Mouse (Mus musculus) cerebellum, adult 2 months (tissue): ENCODE results near the gene Vegfb. TPM values are rescaled to one million over a fixed set of nuclear protein-coding genes. Genes with fewer than 3 reads are reported as not detected.

Source experiments
- DNase-seq, 2 experiments: peaks; one replicate each; pipeline ENCODE4 v3.0.0; 2021
- H3K27ac ChIP-seq: fragments of 200-500 bp; 2 replicates; pipeline ENCODE4 v1.5.1; 2012; ENCODE audit warnings: low read length, control low read depth, inconsistent platforms; ENCODE audit not compliant: insufficient read depth
- H3K27me3 ChIP-seq: fragments of 200-500 bp; 2 replicates; pipeline ENCODE4 v1.6.1; 2012; ENCODE audit warnings: inconsistent platforms, mild to moderate bottlenecking, low read length, moderate library complexity; ENCODE audit not compliant: control insufficient read depth, insufficient read depth
- H3K4me1 ChIP-seq: fragments of 200-500 bp; 2 replicates; pipeline ENCODE4 v1.6.1; 2011; ENCODE audit warnings: low read length; ENCODE audit not compliant: control insufficient read depth, insufficient read depth
- H3K4me3 ChIP-seq: fragments of 200-500 bp; replicated peaks from 2 replicates; pipeline ENCODE3; 2011; ENCODE audit warnings: mild to moderate bottlenecking, low read depth, low read length, control low read depth; ENCODE audit not compliant: insufficient read depth
- CTCF ChIP-seq: fragments of 200-500 bp; IDR thresholded peaks from 2 replicates; pipeline ENCODE4 v1.5.1; 2011; ENCODE audit warnings: low read depth, mild to moderate bottlenecking, control low read depth, low read length, moderate library complexity, borderline replicate concordance; ENCODE audit not compliant: insufficient read depth
- POLR2A ChIP-seq: fragments of 200-500 bp; IDR thresholded peaks from 2 replicates; pipeline ENCODE4 v1.6.1; 2011; ENCODE audit warnings: low read length, control low read depth, borderline replicate concordance; ENCODE audit not compliant: insufficient read depth
- WGBS: fragments of 180-500 bp; shearing (Covaris S2); methylation state at CpG from one replicate; pipeline ENCODE4 v1.1.7; 2018; 5-methylcytosine and 5-hydroxymethylcytosine counted together
- polyA plus RNA-seq: library from polyadenylated mRNA; depleted of rRNA; stranded (reverse); fragments of >200 nt; gene quantifications from 2 replicates; pipeline ENCODE4 v1.2.3, GENCODE M21; 2012; rRNA removed

Gene Vegfb
- polyA plus RNA-seq = 90.4 and 100.0 TPM in 2 replicates

DNA sequence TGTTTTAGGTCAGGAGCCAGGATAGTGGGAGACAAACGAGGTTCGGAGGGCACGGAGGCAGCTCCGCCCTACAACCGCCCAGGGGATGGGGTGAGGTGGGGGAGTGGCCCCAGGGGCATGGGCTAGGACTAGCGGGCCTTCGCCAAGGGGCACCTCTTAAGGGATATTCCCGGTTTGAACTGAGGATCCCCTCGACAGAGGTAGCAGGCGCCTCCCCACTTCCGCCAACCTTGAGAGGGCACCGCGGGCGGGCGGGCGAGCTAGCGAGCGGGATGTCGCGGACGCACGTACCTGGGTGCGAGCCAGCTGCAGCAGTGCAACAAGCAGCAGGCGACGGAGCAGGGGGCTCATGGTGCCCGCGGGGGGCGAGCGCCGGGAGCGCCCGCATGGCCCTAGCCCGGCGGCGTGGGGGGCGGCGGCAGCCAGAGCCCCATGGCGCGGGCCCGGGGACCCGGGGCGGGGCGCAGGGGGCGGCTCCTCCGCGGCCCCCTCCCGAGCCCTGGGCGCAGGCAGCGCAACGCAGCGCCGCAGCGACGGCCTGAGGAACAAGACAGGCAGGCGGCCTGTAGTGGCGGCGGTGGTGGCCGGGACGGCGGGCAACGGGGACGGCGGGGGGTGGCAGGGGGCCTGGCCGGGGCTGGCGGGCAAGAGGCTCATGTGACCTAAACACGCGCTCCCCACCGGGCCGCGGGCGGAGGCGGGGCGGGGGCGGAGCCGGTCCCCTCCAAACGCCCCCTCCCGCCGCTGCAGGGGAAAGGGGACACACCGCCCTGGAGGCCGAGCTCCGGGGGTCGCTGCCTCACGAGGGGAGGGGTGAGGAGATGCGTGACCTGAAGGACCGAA is at the start of gene Vegfb:
Gene Vegfb, minus strand, starts transcription at position 591 of the 843 bp plus-strand sequence.
- DNase-seq = peak; percentile 75 to 81
- no peaks in the 10 kb centered on the region for H3K27me3 ChIP-seq
- under 1% methylated on average over 79 of the region's 85 CpGs for WGBS
- no peak for TF ChIP-seq POLR2A
- TF ChIP-seq CTCF = no peak
- H3K4me1 ChIP-seq = peaks cover 4% of the 10 kb centered on the region; the same call in 1 of the 2 replicates
- H3K27ac ChIP-seq = peak within 1 kb of the TSS; percentile 66
- peak within 1 kb of the TSS; percentile 76 for H3K4me3 ChIP-seq

DNA sequence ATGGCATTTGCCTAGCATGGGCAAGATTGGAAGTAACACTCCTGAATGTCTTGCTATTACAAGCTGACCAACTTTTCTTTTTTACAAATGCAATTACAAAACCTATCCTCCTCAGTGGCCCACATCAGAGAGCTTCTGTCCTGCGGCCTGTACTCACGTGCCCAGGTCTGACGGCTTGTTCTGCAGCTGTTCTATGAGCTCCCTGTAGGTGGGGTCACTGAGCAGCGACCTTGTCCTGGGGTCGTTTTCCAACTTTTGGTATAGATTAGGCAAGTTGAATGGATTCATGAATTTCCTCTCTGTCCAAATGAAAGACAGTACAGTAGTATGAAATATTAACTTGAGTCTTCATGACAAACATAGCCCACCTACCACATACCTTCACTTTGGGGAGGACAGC is 46.6 kb upstream of the Vegfb start:
- no peak for DNase-seq
- 91% methylated on average over 5 of the region's 5 CpGs for WGBS
- TF ChIP-seq POLR2A = no peak
- TF ChIP-seq CTCF = no peak
- no peak overlapping the region for H3K4me3 ChIP-seq
- H3K27me3 ChIP-seq = no peaks in the 10 kb centered on the region
- H3K27ac ChIP-seq = no peak overlapping the region
- H3K4me1 ChIP-seq = peaks cover 5% of the 10 kb centered on the region; the same call in 1 of the 2 replicates

DNA sequence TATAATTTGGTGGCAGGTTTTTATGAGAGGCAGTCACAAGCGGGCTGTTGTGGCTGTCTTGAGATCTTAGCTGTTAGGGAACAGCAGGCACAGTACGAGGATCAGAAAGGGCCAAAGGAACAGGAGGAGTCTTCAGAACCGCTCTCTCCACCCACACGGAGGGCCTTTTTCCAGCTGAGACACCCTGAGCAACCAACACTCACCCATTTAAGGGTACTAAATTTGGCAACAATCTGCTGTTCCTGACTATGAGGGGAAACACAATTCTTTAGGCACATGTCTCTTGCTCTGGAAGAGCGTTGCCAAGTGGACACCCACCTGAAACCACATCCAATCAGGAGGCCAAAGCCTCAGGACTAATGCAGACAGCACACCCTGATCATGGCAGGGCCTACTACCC is 42.1 kb upstream of the Vegfb start:
- TF ChIP-seq POLR2A (no peak), CTCF (no peak)

DNA sequence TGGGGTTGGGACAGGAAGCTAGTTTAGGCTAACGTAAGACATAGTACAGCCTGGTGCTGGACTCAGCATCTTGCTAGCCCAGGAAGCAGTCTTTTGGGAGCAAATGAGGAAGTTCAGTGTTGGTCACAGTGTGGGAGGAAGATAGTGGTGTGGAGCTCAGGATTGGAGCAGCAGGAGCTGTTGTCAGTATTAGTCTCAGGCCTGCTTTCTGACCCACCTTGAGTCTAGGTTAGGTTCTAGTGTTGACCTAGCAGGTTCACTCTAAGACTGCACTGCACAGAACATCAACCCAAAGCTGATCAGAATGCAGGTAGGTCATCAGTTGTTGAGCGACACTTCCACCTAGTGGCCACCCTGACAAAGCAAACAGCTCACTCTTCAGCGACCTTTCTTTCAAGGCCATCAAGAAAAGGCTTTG is 32.8 kb upstream of the Vegfb start:
- TF ChIP-seq POLR2A = no peak
- TF ChIP-seq CTCF = peak; percentile 90
- no peak overlapping the region for H3K27ac ChIP-seq
- H3K4me3 ChIP-seq = no peak overlapping the region
- DNase-seq = peak; percentile 62 to 66
- no peaks in the 10 kb centered on the region for H3K27me3 ChIP-seq
- WGBS = 39% methylated on average over 3 of the region's 3 CpGs
- H3K4me1 ChIP-seq = no peaks in the 10 kb centered on the region

More for the DNA sequence above, 42.1 kb upstream of the Vegfb start:
- Histone ChIP-seq H3K27me3 (no peaks in the 10 kb centered on the region), H3K4me3 (no peak overlapping the region), H3K4me1 (no peaks in the 10 kb centered on the region), H3K27ac (no peak overlapping the region)
- DNase-seq = no peak
- WGBS = 87% methylated on average over 5 of the region's 5 CpGs

DNA sequence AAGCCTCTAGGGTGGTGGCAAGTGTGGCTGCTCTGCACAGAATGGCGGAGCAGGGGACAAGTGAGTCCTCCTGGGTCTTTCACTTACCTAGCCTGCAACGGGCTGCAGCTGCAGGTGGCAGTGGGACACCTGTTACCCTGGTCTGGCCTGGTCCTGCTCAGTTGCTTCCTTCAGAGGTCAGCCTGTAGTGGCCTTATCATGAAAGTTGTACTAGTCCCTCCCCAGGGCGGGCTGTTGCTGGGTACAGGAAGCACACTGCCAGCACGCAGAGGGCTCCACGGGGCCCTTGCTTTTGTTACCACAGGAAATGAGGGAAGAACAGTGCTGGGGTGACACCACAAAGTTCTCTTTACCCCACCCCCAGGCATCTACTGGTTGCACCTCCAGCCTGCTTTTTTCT is 31.7 kb upstream of the Vegfb start, which contains the start of gene Fermt3:
Gene Fermt3, minus strand, starts transcription at position 279 of the 400 bp plus-strand sequence.
- Histone ChIP-seq H3K4me3 (no peak within 1 kb of the TSS), H3K27ac (no peak within 1 kb of the TSS), H3K4me1 (no peaks in the 10 kb centered on the region), H3K27me3 (no peaks in the 10 kb centered on the region)
- no peak for DNase-seq
- WGBS = 86% methylated on average over 5 of the region's 5 CpGs
- TF ChIP-seq POLR2A (no peak), CTCF (no peak)

DNA sequence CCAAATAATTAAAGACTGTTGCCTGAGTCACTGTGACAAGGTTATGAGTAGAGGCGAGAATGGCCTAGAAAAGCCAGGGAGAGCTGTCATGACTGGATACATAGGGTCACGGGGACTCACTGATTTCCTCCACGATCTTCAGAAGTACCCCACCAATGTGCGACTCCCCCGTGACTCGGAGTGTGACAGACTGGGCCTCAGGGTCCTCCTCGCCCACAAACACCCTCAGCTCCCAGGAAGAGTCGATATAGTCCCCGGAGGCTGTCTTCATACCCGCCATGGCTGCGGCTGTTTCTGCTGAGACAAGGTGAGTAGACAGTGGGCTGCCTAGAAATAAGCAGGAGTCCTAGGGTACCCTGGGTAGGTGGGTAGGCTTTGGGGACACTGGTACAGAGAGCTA is 31.1 kb upstream of the Vegfb start:
- TF ChIP-seq CTCF = no peak
- no peak for TF ChIP-seq POLR2A
- Histone ChIP-seq H3K4me1 (no peaks in the 10 kb centered on the region), H3K4me3 (no peak overlapping the region), H3K27me3 (no peaks in the 10 kb centered on the region), H3K27ac (no peak overlapping the region)
- no peak for DNase-seq
- WGBS = 92% methylated on average over 11 of the region's 11 CpGs

DNA sequence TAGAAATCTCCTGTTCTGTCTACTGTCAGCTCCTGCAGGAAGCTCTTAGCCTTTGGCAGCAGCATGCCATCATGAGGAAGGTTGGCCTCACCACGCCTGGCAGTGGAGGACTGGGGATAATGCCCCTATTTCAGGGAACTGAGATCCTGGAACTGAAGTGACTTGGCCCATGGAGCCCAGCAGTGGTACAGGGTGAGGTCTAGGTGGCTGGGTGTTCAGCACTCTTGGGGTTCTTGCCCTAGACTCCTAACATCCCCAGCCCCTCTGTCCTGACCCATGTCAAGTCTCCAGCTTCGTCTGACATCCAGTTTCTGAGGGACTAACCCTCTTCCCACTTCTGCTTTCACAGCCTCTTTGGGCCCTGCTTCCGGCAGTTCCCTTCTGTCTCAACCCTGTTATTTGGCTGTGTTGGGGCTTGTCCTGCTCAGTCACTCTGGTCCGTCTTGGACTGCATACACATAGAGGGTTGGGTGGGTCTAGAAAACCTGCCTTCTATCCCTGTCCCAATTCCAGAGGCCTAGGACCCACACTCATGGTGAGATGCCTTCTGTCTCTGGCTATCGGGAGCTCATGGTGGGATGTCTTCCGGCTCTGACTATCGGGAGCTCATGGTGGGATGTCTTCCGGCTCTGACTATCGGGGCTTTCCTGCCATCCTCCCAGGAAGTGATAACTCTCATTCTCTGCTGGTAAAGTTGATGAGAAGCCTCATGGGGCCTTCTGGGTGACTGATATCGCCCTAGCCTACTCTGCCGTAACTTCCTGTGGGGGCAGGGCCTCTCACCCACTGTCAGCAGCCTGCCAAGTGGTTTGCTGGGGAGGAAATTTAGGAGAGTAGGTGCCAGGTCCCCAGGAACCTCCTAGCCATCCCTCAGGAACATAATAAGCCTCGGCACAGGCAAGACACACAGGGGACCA is 30.3 kb upstream of the Vegfb start:
- Histone ChIP-seq H3K4me3 (no peak overlapping the region), H3K27ac (no peak overlapping the region), H3K27me3 (no peaks in the 10 kb centered on the region), H3K4me1 (no peaks in the 10 kb centered on the region)
- TF ChIP-seq CTCF (no peak), POLR2A (no peak)
- WGBS = 82% methylated on average over 12 of the region's 12 CpGs
- DNase-seq = no peak
